Mouse (Mus musculus) CH12.LX (cell line): ENCODE measurements around the gene Tex9. TPM values are rescaled to one million over a fixed set of nuclear protein-coding genes. Genes with fewer than 3 reads are reported as not detected.

Source experiments
- DNase-seq: peaks from one replicate; pipeline ENCODE4 v3.0.0-alpha.2; 2013; ENCODE audit errors: extremely low read depth
- H3K27ac ChIP-seq: 2 replicates; pipeline ENCODE4 v1.5.1; 2012; ENCODE audit warnings: low read depth, mild to moderate bottlenecking, control low read depth, moderate library complexity; ENCODE audit not compliant: insufficient read depth
- H3K27me3 ChIP-seq: replicated peaks from 2 replicates; pipeline ENCODE3; 2012; ENCODE audit warnings: inconsistent platforms
- H3K36me3 ChIP-seq, 2 experiments: replicated peaks in 1 of 2; 2 replicates each; pipeline versions ENCODE3 to v1.6.1; 2012; ENCODE audit warnings: inconsistent platforms in 1 of 2, low read length in 1 of 2, mild to moderate bottlenecking in 1 of 2, mixed read lengths in 1 of 2, moderate library complexity in 1 of 2; ENCODE audit not compliant: control insufficient read depth in 1 of 2, insufficient read depth in 1 of 2
- H3K4me1 ChIP-seq, 2 experiments: 2 replicates each; pipeline ENCODE4 v1.6.1; 2012; ENCODE audit warnings: inconsistent platforms in 1 of 2, moderate library complexity in 1 of 2; ENCODE audit not compliant: insufficient read depth in 2 of 2, control insufficient read depth in 1 of 2
- H3K4me2 ChIP-seq: 2 replicates; pipeline ENCODE4 v1.6.1; 2012; ENCODE audit warnings: low read depth, mild to moderate bottlenecking, control low read depth; ENCODE audit not compliant: poor library complexity, insufficient read depth, severe bottlenecking
- H3K4me3 ChIP-seq, 3 experiments: fragments of 150-350 bp in 1 of 3; sonication (generic) in 1 of 3; replicated peaks in 1 of 3; 2 replicates each; pipeline versions ENCODE3 to v1.5.1; 2011 to 2012; ENCODE audit warnings: low read depth in 2 of 3, low read length in 2 of 3, mild to moderate bottlenecking in 2 of 3, moderate library complexity in 2 of 3, control low read depth in 1 of 3, improper control_type of control experiment in 1 of 3, inconsistent platforms in 1 of 3, mixed read lengths in 1 of 3; ENCODE audit not compliant: poor library complexity in 1 of 3
- H3K79me2 ChIP-seq: replicated peaks from 2 replicates; pipeline ENCODE4 v1.6.1; 2012; ENCODE audit warnings: mild to moderate bottlenecking, moderate library complexity; ENCODE audit not compliant: control insufficient read depth, poor library complexity, insufficient read depth, severe bottlenecking; ENCODE audit errors: extremely low read depth
- H3K9ac ChIP-seq: 2 replicates; pipeline ENCODE4 v1.6.1; 2012; ENCODE audit warnings: low read depth, mild to moderate bottlenecking, control low read depth, moderate library complexity; ENCODE audit not compliant: insufficient read depth
- H3K9me3 ChIP-seq: replicated peaks from 2 replicates; pipeline ENCODE3; 2012; ENCODE audit warnings: low read length, inconsistent platforms, mixed read lengths
- ELF1 ChIP-seq: IDR thresholded peaks from 2 replicates; pipeline ENCODE4 v1.6.1; 2014; ENCODE audit warnings: low read depth, mild to moderate bottlenecking, inconsistent platforms, low read length, improper control_type of control experiment
- EP300 ChIP-seq: IDR thresholded peaks from 2 replicates; pipeline ENCODE4 v1.6.1; 2011; ENCODE audit warnings: low read length, improper control_type of control experiment
- ETS1 ChIP-seq: conservative IDR thresholded peaks from 2 replicates; pipeline ENCODE4 v1.6.1; 2012; ENCODE audit warnings: low read depth, mild to moderate bottlenecking, inconsistent platforms, low read length, improper control_type of control experiment, moderate library complexity
- GABPA ChIP-seq: IDR thresholded peaks from 2 replicates; pipeline ENCODE4 v1.6.1; 2012; ENCODE audit warnings: low read depth, low read length, improper control_type of control experiment, inconsistent platforms; ENCODE audit not compliant: insufficient replicate concordance
- IRF4 ChIP-seq: IDR thresholded peaks from 2 replicates; pipeline ENCODE4 v1.6.1; 2014; ENCODE audit warnings: low read depth, mild to moderate bottlenecking, inconsistent platforms, low read length, improper control_type of control experiment
- JUND ChIP-seq: conservative IDR thresholded peaks from 2 replicates; pipeline ENCODE4 v1.6.1; 2011; ENCODE audit warnings: low read depth, low read length, improper control_type of control experiment
- KAT2A ChIP-seq: IDR thresholded peaks from 2 replicates; pipeline ENCODE4 v1.6.1; 2012; ENCODE audit warnings: low read length, improper control_type of control experiment, inconsistent platforms; ENCODE audit not compliant: insufficient replicate concordance
- MEF2A ChIP-seq: IDR thresholded peaks from 2 replicates; pipeline ENCODE4 v1.6.1; 2014; ENCODE audit warnings: low read depth, mild to moderate bottlenecking, inconsistent platforms, low read length, improper control_type of control experiment, borderline replicate concordance
- MXI1 ChIP-seq: IDR thresholded peaks from 2 replicates; pipeline ENCODE4 v1.6.1; 2011; ENCODE audit warnings: mild to moderate bottlenecking, low read depth, low read length, improper control_type of control experiment
- MYC ChIP-seq: IDR thresholded peaks from 2 replicates; pipeline ENCODE4 v1.6.1; 2011; ENCODE audit warnings: low read depth, mild to moderate bottlenecking, improper control_type of control experiment, low read length
- POLR2A ChIP-seq: IDR thresholded peaks from 2 replicates; pipeline ENCODE4 v1.6.1; 2011; ENCODE audit warnings: low read depth, mild to moderate bottlenecking, improper control_type of control experiment, low read length
- POLR2AphosphoS2 ChIP-seq: IDR thresholded peaks from 2 replicates; pipeline ENCODE4 v1.6.1; 2011; ENCODE audit warnings: low read depth, low read length, improper control_type of control experiment
- RAD21 ChIP-seq: IDR thresholded peaks from 2 replicates; pipeline ENCODE4 v1.6.1; 2011; ENCODE audit warnings: low read depth, mild to moderate bottlenecking, low read length, improper control_type of control experiment, moderate library complexity
- SIN3A ChIP-seq: IDR thresholded peaks from 2 replicates; pipeline ENCODE4 v1.6.1; 2012; ENCODE audit warnings: low read length, improper control_type of control experiment, inconsistent platforms
- TBP ChIP-seq: conservative IDR thresholded peaks from 2 replicates; pipeline ENCODE4 v1.6.1; 2011; ENCODE audit warnings: low read depth, low read length, improper control_type of control experiment
- TCF12 ChIP-seq: IDR thresholded peaks from 2 replicates; pipeline ENCODE4 v1.6.1; 2014; ENCODE audit warnings: low read depth, mild to moderate bottlenecking, inconsistent platforms, low read length, improper control_type of control experiment
- UBTF ChIP-seq: IDR thresholded peaks from 2 replicates; pipeline ENCODE4 v1.6.1; 2012; ENCODE audit warnings: low read depth, mild to moderate bottlenecking, inconsistent platforms, low read length, improper control_type of control experiment, moderate library complexity
- USF1 ChIP-seq: IDR thresholded peaks from 2 replicates; pipeline ENCODE4 v1.6.1; 2014; ENCODE audit warnings: low read depth, mild to moderate bottlenecking, inconsistent platforms, low read length, improper control_type of control experiment
- USF2 ChIP-seq: conservative IDR thresholded peaks from 2 replicates; pipeline ENCODE4 v1.6.1; 2011; ENCODE audit warnings: low read depth, low read length, improper control_type of control experiment
- ZKSCAN1 ChIP-seq: IDR thresholded peaks from 2 replicates; pipeline ENCODE4 v1.6.1; 2012; ENCODE audit warnings: low read depth, inconsistent platforms, low read length, improper control_type of control experiment, borderline replicate concordance
- ZMIZ1 ChIP-seq: IDR thresholded peaks from 2 replicates; pipeline ENCODE4 v1.6.1; 2012; ENCODE audit warnings: low read depth, mild to moderate bottlenecking, inconsistent platforms, low read length, improper control_type of control experiment
- ZNF384 ChIP-seq: IDR thresholded peaks from 2 replicates; pipeline ENCODE4 v1.6.1; 2012; ENCODE audit warnings: low read depth, low read length, improper control_type of control experiment, inconsistent platforms
- dilution Hi-C: fragments of 300-500 bp; cut with MboI; formaldehyde crosslinking; loops from 2 replicates; pipeline ENCODE4 v1.14.3; 2020; ENCODE audit warnings: low sequenced_read_pairs; ENCODE audit not compliant: extremely low pct_unique_long_range_greater_than_20kb, extremely low pct_ligation_motif_present
- in situ Hi-C: fragments of 300-500 bp; cut with MboI; formaldehyde crosslinking; loops from 3 replicates; pipeline ENCODE4 v1.14.3; 2019; ENCODE audit warnings: low sequenced_read_pairs, low pct_ligation_motif_present, low pct_unique_long_range_greater_than_20kb, mixed read lengths
- polyA plus RNA-seq: library from polyadenylated mRNA; unstranded; fragments of >175 nt; gene quantifications from 2 replicates; pipeline ENCODE4 v1.2.1, GENCODE M21; 2012; ENCODE audit warnings: low read depth; ENCODE audit not compliant: insufficient read length
- total RNA-seq, 2 experiments: library from RNA; depleted of rRNA; stranded (reverse); fragments of 300-350 nt in 1 of 2; fragments of >200 nt in 1 of 2; gene quantifications; 2 replicates each; pipeline ENCODE4 v1.2.3; 2012 to 2014

Tex9 gene
- total and polyA plus RNA-seq, 3 experiments = 12.1 to 27.4 (median 12.7) TPM

- TF ChIP-seq SIN3A = peak; percentile 98
- peak; percentile 95 for TF ChIP-seq TCF12
- TF ChIP-seq USF2 = peak; percentile 20; the same call in 1 of the 2 replicates
- TF ChIP-seq MYC = peak; percentile 98
- TF ChIP-seq KAT2A = peak; percentile 70; the same call in 1 of the 2 replicates
- 0 out of 2 replicates have a peak, but pooled peaks have one; percentile 43 for TF ChIP-seq ZMIZ1
- no peak for TF ChIP-seq POLR2AphosphoS2
- peak; percentile 96 for TF ChIP-seq MEF2A
- peak; percentile 82 for TF ChIP-seq ZNF384
- no peak; the same call in 1 of the 2 replicates for TF ChIP-seq GABPA
- TF ChIP-seq ELF1 = peak; percentile 87
- peak; percentile 95 for TF ChIP-seq MXI1
- peak; percentile 59 for TF ChIP-seq ETS1
- TF ChIP-seq UBTF = peak; percentile 62; the same call in 1 of the 2 replicates
- peak; percentile 62 for TF ChIP-seq RAD21
- peak; percentile 75 for TF ChIP-seq JUND
- TF ChIP-seq USF1 = no peak
- TF ChIP-seq ZKSCAN1 = no peak
- peak; percentile 62 for TF ChIP-seq POLR2A
- TF ChIP-seq EP300 = peak; percentile 70
- peak; percentile 94 for TF ChIP-seq TBP
These were observed 38.2 kb upstream of the Tex9 start (continued) for GRCm38 (mm10) chr9:72530237-72530636.

- Histone ChIP-seq H3K9me3 (no peaks in the 10 kb centered on the region), H3K27ac (no peak overlapping the region), H3K4me3 (no peak overlapping the region), H3K27me3 (no peaks in the 10 kb centered on the region), H3K4me1 (peaks cover 0 to 35% of the 10 kb centered on the region in 2 experiments; a peak in 3 of 4 replicates), H3K9ac (no peak overlapping the region), H3K4me2 (no peak overlapping the region), H3K79me2 (no peaks in the 10 kb centered on the region), H3K36me3 (peaks cover 0 to 17% of the 10 kb centered on the region in 2 experiments)
- dilution Hi-C loops (no loop called here), in situ Hi-C loops (loop anchor here (5.0 kb wide), 1 partner anchor 34 kb away; the partner anchor contains the start of gene Tex9)
- DNase-seq = no peak
- peak; percentile 78 for TF ChIP-seq ZNF384
- TF ChIP-seq IRF4 = no peak
These were observed 34.1 kb upstream of the Tex9 start for GRCm38 (mm10) chr9:72526091-72526490.
